Mouse (Mus musculus): ENCODE measurements around the gene Gm10644. TPM values are rescaled to one million over a fixed set of nuclear protein-coding genes. Genes with fewer than 3 reads are reported as not detected.

Gm10644 gene
- polyA plus RNA-seq, 1 experiment from 2014 or later, result 1.3 TPM

GRCm38 (mm10) chr8:83945540-83945939 is 9.5 kb downstream of the Gm10644 start:
- Histone ChIP-seq H3K36me3 (ENCODE audit: control insufficient read depth, insufficient read depth) (no peaks in the 10 kb centered on the region), H3K27me3 (replicated peaks; ENCODE audit: control insufficient read depth, insufficient read depth, low read length) (no peaks in the 10 kb centered on the region), H3K4me2 (ENCODE audit: low read length) (no peak overlapping the region), H3K9ac (replicated peaks; ENCODE audit: low read depth, low read length) (no peak overlapping the region), H3K4me1 (replicated peaks; ENCODE audit: control insufficient read depth, insufficient read depth, low read length) (no peaks in the 10 kb centered on the region; the same call in 1 of the 2 replicates), H3K27ac (ENCODE audit: low read length) (no peak overlapping the region), H3K9me3 (ENCODE audit: control insufficient read depth, low read length) (no peaks in the 10 kb centered on the region), H3K4me3 (replicated peaks; ENCODE audit: low read length) (no peak overlapping the region)
- ATAC-seq, result no peak
- 67% methylated on average over 3 of the region's 3 CpGs for WGBS

GRCm38 (mm10) chr8:83942446-83942845 is 12.6 kb downstream of the Gm10644 start:
- H3K9ac ChIP-seq (replicated peaks; ENCODE audit: low read depth, low read length), result no peak overlapping the region
- no peaks in the 10 kb centered on the region for H3K27me3 ChIP-seq (replicated peaks; ENCODE audit: control insufficient read depth, insufficient read depth, low read length)
- peaks cover 11% of the 10 kb centered on the region for H3K36me3 ChIP-seq (ENCODE audit: control insufficient read depth, insufficient read depth)
- H3K9me3 ChIP-seq (ENCODE audit: control insufficient read depth, low read length), result no peaks in the 10 kb centered on the region
- no peak for ATAC-seq
- no peak overlapping the region for H3K4me2 ChIP-seq (ENCODE audit: low read length)
- no peaks in the 10 kb centered on the region; the same call in 1 of the 2 replicates for H3K4me1 ChIP-seq (replicated peaks; ENCODE audit: control insufficient read depth, insufficient read depth, low read length)
- WGBS, result 81% methylated on average over 1 of the region's 1 CpGs
- no peak overlapping the region for H3K4me3 ChIP-seq (replicated peaks; ENCODE audit: low read length)
- no peak overlapping the region for H3K27ac ChIP-seq (ENCODE audit: low read length)

GRCm38 (mm10) chr8:83941066-83941677 is 13.8 kb downstream of the Gm10644 start:
- ATAC-seq, result no peak
- no peak overlapping the region for H3K9ac ChIP-seq (replicated peaks; ENCODE audit: low read depth, low read length)
- H3K4me1 ChIP-seq (replicated peaks; ENCODE audit: control insufficient read depth, insufficient read depth, low read length), result no peaks in the 10 kb centered on the region; the same call in 1 of the 2 replicates
- H3K9me3 ChIP-seq (ENCODE audit: control insufficient read depth, low read length), result no peaks in the 10 kb centered on the region
- 81% methylated on average over 6 of the region's 6 CpGs for WGBS
- H3K27ac ChIP-seq (ENCODE audit: low read length), result no peak overlapping the region
- H3K4me2 ChIP-seq (ENCODE audit: low read length), result no peak overlapping the region
- H3K36me3 ChIP-seq (ENCODE audit: control insufficient read depth, insufficient read depth), result peaks cover 23% of the 10 kb centered on the region
- no peak overlapping the region for H3K4me3 ChIP-seq (replicated peaks; ENCODE audit: low read length)
- H3K27me3 ChIP-seq (replicated peaks; ENCODE audit: control insufficient read depth, insufficient read depth, low read length), result no peaks in the 10 kb centered on the region

- Histone ChIP-seq H3K9ac (replicated peaks; ENCODE audit: low read depth, low read length) (no peak overlapping the region), H3K4me3 (replicated peaks; ENCODE audit: low read length) (no peak overlapping the region), H3K4me1 (replicated peaks; ENCODE audit: control insufficient read depth, insufficient read depth, low read length) (no peaks in the 10 kb centered on the region; the same call in 1 of the 2 replicates), H3K36me3 (ENCODE audit: control insufficient read depth, insufficient read depth) (peaks cover 48% of the 10 kb centered on the region), H3K9me3 (ENCODE audit: control insufficient read depth, low read length) (no peaks in the 10 kb centered on the region), H3K4me2 (ENCODE audit: low read length) (no peak overlapping the region), H3K27ac (ENCODE audit: low read length) (no peak overlapping the region), H3K27me3 (replicated peaks; ENCODE audit: control insufficient read depth, insufficient read depth, low read length) (no peaks in the 10 kb centered on the region)
- WGBS, result 93% methylated on average over 15 of the region's 15 CpGs
- no peak for ATAC-seq
Observed at GRCm38 (mm10) chr8:83938330-83938729, 16.7 kb downstream of the Gm10644 start.

GRCm38 (mm10) chr8:83937645-83938044 is 17.4 kb downstream of the Gm10644 start:
- WGBS, result 91% methylated on average over 7 of the region's 7 CpGs
- H3K4me3 ChIP-seq (replicated peaks; ENCODE audit: low read length), result no peak overlapping the region
- no peaks in the 10 kb centered on the region; the same call in 1 of the 2 replicates for H3K4me1 ChIP-seq (replicated peaks; ENCODE audit: control insufficient read depth, insufficient read depth, low read length)
- H3K27me3 ChIP-seq (replicated peaks; ENCODE audit: control insufficient read depth, insufficient read depth, low read length), result no peaks in the 10 kb centered on the region
- no peak overlapping the region for H3K27ac ChIP-seq (ENCODE audit: low read length)
- no peak overlapping the region for H3K4me2 ChIP-seq (ENCODE audit: low read length)
- no peaks in the 10 kb centered on the region for H3K9me3 ChIP-seq (ENCODE audit: control insufficient read depth, low read length)
- ATAC-seq, result no peak
- no peak overlapping the region for H3K9ac ChIP-seq (replicated peaks; ENCODE audit: low read depth, low read length)
- peaks cover 55% of the 10 kb centered on the region for H3K36me3 ChIP-seq (ENCODE audit: control insufficient read depth, insufficient read depth)

GRCm38 (mm10) chr8:83935435-83935834 is 19.6 kb downstream of the Gm10644 start:
- Histone ChIP-seq H3K36me3 (ENCODE audit: control insufficient read depth, insufficient read depth) (peaks cover 75% of the 10 kb centered on the region), H3K27ac (ENCODE audit: low read length) (no peak overlapping the region), H3K9me3 (ENCODE audit: control insufficient read depth, low read length) (no peaks in the 10 kb centered on the region), H3K4me1 (replicated peaks; ENCODE audit: control insufficient read depth, insufficient read depth, low read length) (no peaks in the 10 kb centered on the region), H3K4me2 (ENCODE audit: low read length) (no peak overlapping the region), H3K9ac (replicated peaks; ENCODE audit: low read depth, low read length) (no peak overlapping the region), H3K27me3 (replicated peaks; ENCODE audit: control insufficient read depth, insufficient read depth, low read length) (no peaks in the 10 kb centered on the region), H3K4me3 (replicated peaks; ENCODE audit: low read length) (no peak overlapping the region)
- ATAC-seq, result no peak
- 91% methylated on average over 8 of the region's 8 CpGs for WGBS

- H3K4me1 ChIP-seq (replicated peaks; ENCODE audit: control insufficient read depth, insufficient read depth, low read length), result no peaks in the 10 kb centered on the region
- no peak overlapping the region for H3K9ac ChIP-seq (replicated peaks; ENCODE audit: low read depth, low read length)
- H3K4me2 ChIP-seq (ENCODE audit: low read length), result no peak overlapping the region
- no peak overlapping the region for H3K27ac ChIP-seq (ENCODE audit: low read length)
- ATAC-seq, result no peak
- no peaks in the 10 kb centered on the region for H3K27me3 ChIP-seq (replicated peaks; ENCODE audit: control insufficient read depth, insufficient read depth, low read length)
- H3K36me3 ChIP-seq (ENCODE audit: control insufficient read depth, insufficient read depth), result peaks cover 79% of the 10 kb centered on the region
- WGBS, result 64% methylated on average over 2 of the region's 2 CpGs
- H3K4me3 ChIP-seq (replicated peaks; ENCODE audit: low read length), result no peak overlapping the region
- H3K9me3 ChIP-seq (ENCODE audit: control insufficient read depth, low read length), result no peaks in the 10 kb centered on the region
Observed at GRCm38 (mm10) chr8:83934994-83935393, 20.0 kb downstream of the Gm10644 start.

- Histone ChIP-seq H3K9me3 (ENCODE audit: control insufficient read depth, low read length) (no peaks in the 10 kb centered on the region), H3K9ac (replicated peaks; ENCODE audit: low read depth, low read length) (no peak overlapping the region), H3K4me3 (replicated peaks; ENCODE audit: low read length) (no peak overlapping the region), H3K27me3 (replicated peaks; ENCODE audit: control insufficient read depth, insufficient read depth, low read length) (no peaks in the 10 kb centered on the region), H3K27ac (ENCODE audit: low read length) (no peak overlapping the region), H3K36me3 (ENCODE audit: control insufficient read depth, insufficient read depth) (peaks cover 85% of the 10 kb centered on the region), H3K4me1 (replicated peaks; ENCODE audit: control insufficient read depth, insufficient read depth, low read length) (no peaks in the 10 kb centered on the region), H3K4me2 (ENCODE audit: low read length) (no peak overlapping the region)
- no peak for ATAC-seq
- WGBS, result 86% methylated on average over 5 of the region's 5 CpGs
Observed at GRCm38 (mm10) chr8:83934222-83934621, 20.8 kb downstream of the Gm10644 start.

- peaks cover 30% of the 10 kb centered on the region for H3K36me3 ChIP-seq (ENCODE audit: control insufficient read depth, insufficient read depth)
- H3K9me3 ChIP-seq (ENCODE audit: control insufficient read depth, low read length), result no peaks in the 10 kb centered on the region
- no peak for ATAC-seq
- no peak overlapping the region for H3K4me3 ChIP-seq (replicated peaks; ENCODE audit: low read length)
- no peaks in the 10 kb centered on the region for H3K27me3 ChIP-seq (replicated peaks; ENCODE audit: control insufficient read depth, insufficient read depth, low read length)
- H3K4me2 ChIP-seq (ENCODE audit: low read length), result no peak overlapping the region
- 74% methylated on average over 7 of the region's 7 CpGs for WGBS
- H3K4me1 ChIP-seq (replicated peaks; ENCODE audit: control insufficient read depth, insufficient read depth, low read length), result no peaks in the 10 kb centered on the region
- no peak overlapping the region for H3K9ac ChIP-seq (replicated peaks; ENCODE audit: low read depth, low read length)
- H3K27ac ChIP-seq (ENCODE audit: low read length), result no peak overlapping the region
Observed at GRCm38 (mm10) chr8:83926266-83926665, 28.7 kb downstream of the Gm10644 start.

GRCm38 (mm10) chr8:83924585-83924984 is 30.4 kb downstream of the Gm10644 start:
- peaks cover 20% of the 10 kb centered on the region for H3K36me3 ChIP-seq (ENCODE audit: control insufficient read depth, insufficient read depth)
- no peak for ATAC-seq
- H3K9ac ChIP-seq (replicated peaks; ENCODE audit: low read depth, low read length), result no peak overlapping the region
- H3K27ac ChIP-seq (ENCODE audit: low read length), result no peak overlapping the region
- H3K27me3 ChIP-seq (replicated peaks; ENCODE audit: control insufficient read depth, insufficient read depth, low read length), result no peaks in the 10 kb centered on the region
- WGBS, result 92% methylated on average over 5 of the region's 5 CpGs
- no peak overlapping the region for H3K4me3 ChIP-seq (replicated peaks; ENCODE audit: low read length)
- no peaks in the 10 kb centered on the region for H3K4me1 ChIP-seq (replicated peaks; ENCODE audit: control insufficient read depth, insufficient read depth, low read length)
- no peak overlapping the region for H3K4me2 ChIP-seq (ENCODE audit: low read length)
- no peaks in the 10 kb centered on the region for H3K9me3 ChIP-seq (ENCODE audit: control insufficient read depth, low read length)

Measured in forebrain, embryonic 16.5 days (tissue).